Mouse (Mus musculus) granulocyte monocyte progenitor cell, adult 5-6 weeks (primary cell): ENCODE measurements around the gene Spaca4. TPM values are rescaled to one million over a fixed set of nuclear protein-coding genes. Genes with fewer than 3 reads are reported as not detected.

Experiments used
- ATAC-seq: replicated peaks from 2 replicates; pipeline ENCODE4 v1.8.0; 2016; ENCODE audit warnings: mild to moderate bottlenecking, moderate TSS enrichment, inconsistent platforms; ENCODE audit not compliant: poor library complexity, severe bottlenecking
- total RNA-seq, 2 experiments: library from RNA; stranded (forward) in 1 of 2; stranded (reverse) in 1 of 2; fragments of 200-712, 200-1000 nt in 1 of 2; fragments of >200 nt in 1 of 2; fragmentation: Nextera tagmentation in 1 of 2; gene quantifications; 2 replicates each; pipeline ENCODE4 v1.2.3; 2014 to 2017

The Spaca4 gene
- total RNA-seq, 2 experiments from 2014 or later, result not detected

- no peak for ATAC-seq
Observed at GRCm38 (mm10) chr7:45677627-45678295, 47.9 kb downstream of the Spaca4 start.

Other genes with a start within 250 kb of the Spaca4 start
Only the 30 nearest of the 32 such genes appear.
- gene Dhdh, start 237.0 kb downstream of the Spaca4 start, total RNA-seq (2014; fragmentation: Nextera tagmentation), result 29.3 and 31.1 TPM in 2 replicates
- 18.4 and 20.2 TPM in 2 replicates for gene Dhdh, start 237.0 kb downstream of the Spaca4 start, total RNA-seq (2017)
- 184 and 207 TPM in 2 replicates for gene Nucb1, start 215.4 kb downstream of the Spaca4 start, total RNA-seq (2014; fragmentation: Nextera tagmentation)
- gene Nucb1, start 215.4 kb downstream of the Spaca4 start, total RNA-seq (2017), result 316 and 398 TPM in 2 replicates
- 8.3 and 22.1 TPM in 2 replicates for gene Ppp1r15a, start 199.5 kb downstream of the Spaca4 start, total RNA-seq (2014; fragmentation: Nextera tagmentation)
- gene Ppp1r15a, start 199.5 kb downstream of the Spaca4 start, total RNA-seq (2017), result 51.1 and 54.9 TPM in 2 replicates
- not detected in 2 replicates for gene Plekha4, start 199.5 kb downstream of the Spaca4 start, total RNA-seq (2014; fragmentation: Nextera tagmentation)
- 0.26 TPM in 1 of 2 replicates, not detected in the other for gene Plekha4, start 199.5 kb downstream of the Spaca4 start, total RNA-seq (2017)
- gene Hsd17b14, start 170.9 kb downstream of the Spaca4 start, total RNA-seq (2014; fragmentation: Nextera tagmentation), result 4.4 TPM in 1 of 2 replicates, not detected in the other
- gene Hsd17b14, start 170.9 kb downstream of the Spaca4 start, total RNA-seq (2017), result 0.26 and 0.41 TPM in 2 replicates
- gene Bcat2, start 155.7 kb downstream of the Spaca4 start, total RNA-seq (2014; fragmentation: Nextera tagmentation), result 69.1 and 81.6 TPM in 2 replicates
- 38.9 and 42.7 TPM in 2 replicates for gene Bcat2, start 155.7 kb downstream of the Spaca4 start, total RNA-seq (2017)
- gene Fgf21, start 110.3 kb downstream of the Spaca4 start, total RNA-seq (2014; fragmentation: Nextera tagmentation), result not detected in 2 replicates
- gene Fgf21, start 110.3 kb downstream of the Spaca4 start, total RNA-seq (2017), result not detected in 2 replicates
- not detected in 2 replicates for gene Fut1, start 108.5 kb downstream of the Spaca4 start, total RNA-seq (2014; fragmentation: Nextera tagmentation)
- not detected in 2 replicates for gene Fut1, start 108.5 kb downstream of the Spaca4 start, total RNA-seq (2017)
- not detected in 2 replicates for gene Izumo1, start 104.0 kb downstream of the Spaca4 start, total RNA-seq (2014; fragmentation: Nextera tagmentation)
- 0.34 TPM in 1 of 2 replicates, not detected in the other for gene Izumo1, start 104.0 kb downstream of the Spaca4 start, total RNA-seq (2017)
- 0.15 TPM in 1 of 2 replicates, not detected in the other for gene Rasip1, start 98.3 kb downstream of the Spaca4 start, total RNA-seq (2014; fragmentation: Nextera tagmentation)
- 0.93 TPM in 1 of 2 replicates, not detected in the other for gene Rasip1, start 98.3 kb downstream of the Spaca4 start, total RNA-seq (2017)
- gene Mamstr, start 85.8 kb downstream of the Spaca4 start, total RNA-seq (2014; fragmentation: Nextera tagmentation), result not detected in 2 replicates
- 0.36 TPM in 1 of 2 replicates, not detected in the other for gene Mamstr, start 85.8 kb downstream of the Spaca4 start, total RNA-seq (2017)
- 0.24 TPM in 1 of 2 replicates, not detected in the other for gene Fut2, start 59.4 kb downstream of the Spaca4 start, total RNA-seq (2014; fragmentation: Nextera tagmentation)
- not detected in 2 replicates for gene Fut2, start 59.4 kb downstream of the Spaca4 start, total RNA-seq (2017)
- gene Ntn5, start 41.8 kb downstream of the Spaca4 start, total RNA-seq (2014; fragmentation: Nextera tagmentation), result not detected in 2 replicates
- gene Ntn5, start 41.8 kb downstream of the Spaca4 start, total RNA-seq (2017), result not detected in 2 replicates
- not detected in 2 replicates for gene Sec1, start 31.4 kb downstream of the Spaca4 start, total RNA-seq (2014; fragmentation: Nextera tagmentation)
- not detected in 2 replicates for gene Sec1, start 31.4 kb downstream of the Spaca4 start, total RNA-seq (2017)
- gene Car11, start 26.0 kb downstream of the Spaca4 start, total RNA-seq (2014; fragmentation: Nextera tagmentation), result not detected in 2 replicates
- 0.09 TPM in 1 of 2 replicates, not detected in the other for gene Car11, start 26.0 kb downstream of the Spaca4 start, total RNA-seq (2017)
- 1.7 and 3.1 TPM in 2 replicates for gene Dbp, start 20.7 kb downstream of the Spaca4 start, total RNA-seq (2014; fragmentation: Nextera tagmentation)
- gene Dbp, start 20.7 kb downstream of the Spaca4 start, total RNA-seq (2017), result 4.0 and 6.3 TPM in 2 replicates
- gene Rpl18, start 10.4 kb downstream of the Spaca4 start, total RNA-seq (2014; fragmentation: Nextera tagmentation), result 2,165 and 2,847 TPM in 2 replicates
- 1,831 and 2,021 TPM in 2 replicates for gene Rpl18, start 10.4 kb downstream of the Spaca4 start, total RNA-seq (2017)
- 14.9 and 26.4 TPM in 2 replicates for gene Sphk2, start 7.8 kb downstream of the Spaca4 start, total RNA-seq (2014; fragmentation: Nextera tagmentation)
- 10.0 and 10.6 TPM in 2 replicates for gene Sphk2, start 7.8 kb downstream of the Spaca4 start, total RNA-seq (2017)
- 0.34 and 0.90 TPM in 2 replicates for gene Fam83e, start 4.6 kb downstream of the Spaca4 start, total RNA-seq (2014; fragmentation: Nextera tagmentation)
- gene Fam83e, start 4.6 kb downstream of the Spaca4 start, total RNA-seq (2017), result 0.39 and 0.77 TPM in 2 replicates
- gene Lmtk3, start 57.9 kb upstream of the Spaca4 start, total RNA-seq (2014; fragmentation: Nextera tagmentation), result not detected in 2 replicates
- not detected in 2 replicates for gene Lmtk3, start 57.9 kb upstream of the Spaca4 start, total RNA-seq (2017)
- gene Sult2b1, start 58.9 kb upstream of the Spaca4 start, total RNA-seq (2014; fragmentation: Nextera tagmentation), result 1.3 and 3.3 TPM in 2 replicates
- 0.39 TPM in 1 of 2 replicates, not detected in the other for gene Sult2b1, start 58.9 kb upstream of the Spaca4 start, total RNA-seq (2017)
- 32.7 and 36.3 TPM in 2 replicates for gene Cyth2, start 88.8 kb upstream of the Spaca4 start, total RNA-seq (2014; fragmentation: Nextera tagmentation)
- gene Cyth2, start 88.8 kb upstream of the Spaca4 start, total RNA-seq (2017), result 33.1 and 35.3 TPM in 2 replicates
- 0.47 and 0.71 TPM in 2 replicates for gene Kcnj14, start 99.0 kb upstream of the Spaca4 start, total RNA-seq (2014; fragmentation: Nextera tagmentation)
- gene Kcnj14, start 99.0 kb upstream of the Spaca4 start, total RNA-seq (2017), result not detected in 2 replicates
- 30.9 and 33.6 TPM in 2 replicates for gene Grwd1, start 105.1 kb upstream of the Spaca4 start, total RNA-seq (2014; fragmentation: Nextera tagmentation)
- 21.9 and 27.3 TPM in 2 replicates for gene Grwd1, start 105.1 kb upstream of the Spaca4 start, total RNA-seq (2017)
- gene Kdelr1, start 147.0 kb upstream of the Spaca4 start, total RNA-seq (2014; fragmentation: Nextera tagmentation), result 123 and 143 TPM in 2 replicates
- 65.2 and 72.5 TPM in 2 replicates for gene Kdelr1, start 147.0 kb upstream of the Spaca4 start, total RNA-seq (2017)
- gene Grin2d, start 152.6 kb upstream of the Spaca4 start, total RNA-seq (2014; fragmentation: Nextera tagmentation), result 0.15 TPM in 1 of 2 replicates, not detected in the other
- gene Grin2d, start 152.6 kb upstream of the Spaca4 start, total RNA-seq (2017), result 0.09 TPM in 1 of 2 replicates, not detected in the other
- gene Syngr4, start 170.9 kb upstream of the Spaca4 start, total RNA-seq (2014; fragmentation: Nextera tagmentation), result 3.7 and 4.0 TPM in 2 replicates
- gene Syngr4, start 170.9 kb upstream of the Spaca4 start, total RNA-seq (2017), result 0.41 TPM in 1 of 2 replicates, not detected in the other
- 14.5 and 21.2 TPM in 2 replicates for gene Tmem143, start 171.1 kb upstream of the Spaca4 start, total RNA-seq (2014; fragmentation: Nextera tagmentation)
- gene Tmem143, start 171.1 kb upstream of the Spaca4 start, total RNA-seq (2017), result 9.5 and 12.5 TPM in 2 replicates
- gene Emp3, start 195.6 kb upstream of the Spaca4 start, total RNA-seq (2014; fragmentation: Nextera tagmentation), result 244 and 297 TPM in 2 replicates
- gene Emp3, start 195.6 kb upstream of the Spaca4 start, total RNA-seq (2017), result 174 and 251 TPM in 2 replicates
- 3.1 TPM in 1 of 2 replicates, not detected in the other for gene Ccdc114, start 198.3 kb upstream of the Spaca4 start, total RNA-seq (2014; fragmentation: Nextera tagmentation)
- 1.8 and 3.0 TPM in 2 replicates for gene Ccdc114, start 198.3 kb upstream of the Spaca4 start, total RNA-seq (2017)